Mouse (Mus musculus) megakaryocyte, embryonic 14.5 days (primary cell): ENCODE measurements around the gene Eno1.

Experiments
- FLI1 ChIP-seq: IDR thresholded peaks from 2 replicates; pipeline ENCODE4 v1.6.1; 2012; ENCODE audit warnings: low read length, inconsistent platforms, mixed read lengths
- GATA1 ChIP-seq: IDR thresholded peaks from 3 replicates; pipeline ENCODE4 v1.6.1; 2012; ENCODE audit warnings: mixed read lengths, low read length, inconsistent platforms, borderline replicate concordance

DNA sequence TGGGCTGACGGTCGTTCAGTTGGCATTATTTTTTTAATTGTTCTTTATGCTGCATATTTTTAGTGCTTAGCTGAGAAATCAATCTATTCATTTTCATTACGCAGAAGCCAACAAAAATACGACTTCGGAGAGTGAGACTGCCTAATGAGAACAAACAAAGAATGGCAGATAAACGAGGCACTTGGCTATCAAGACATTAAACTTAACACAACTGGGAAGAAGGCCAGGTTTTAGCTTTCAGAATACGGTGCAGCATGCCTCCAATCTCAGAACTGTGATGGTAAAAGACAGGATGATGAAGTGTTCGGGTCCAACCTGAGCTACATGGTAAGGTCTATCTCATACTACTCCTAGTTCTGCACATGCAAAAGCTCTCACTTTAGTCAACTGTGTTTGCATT is 25.8 kb downstream of the Eno1 start:
- no peak for TF ChIP-seq GATA1
- no peak for TF ChIP-seq FLI1
